Mouse (Mus musculus): ENCODE data around the gene Gpr161. TPM values are rescaled to one million over a fixed set of nuclear protein-coding genes. Genes with fewer than 3 reads are reported as not detected.

The Gpr161 gene
- polyA plus RNA-seq (2014; fragmentation: Illumina TruSeq; extraction: RNeasy Lipid Tissue Mini Kit (QIAGEN cat#74804)), result 7.2 TPM

DNA sequence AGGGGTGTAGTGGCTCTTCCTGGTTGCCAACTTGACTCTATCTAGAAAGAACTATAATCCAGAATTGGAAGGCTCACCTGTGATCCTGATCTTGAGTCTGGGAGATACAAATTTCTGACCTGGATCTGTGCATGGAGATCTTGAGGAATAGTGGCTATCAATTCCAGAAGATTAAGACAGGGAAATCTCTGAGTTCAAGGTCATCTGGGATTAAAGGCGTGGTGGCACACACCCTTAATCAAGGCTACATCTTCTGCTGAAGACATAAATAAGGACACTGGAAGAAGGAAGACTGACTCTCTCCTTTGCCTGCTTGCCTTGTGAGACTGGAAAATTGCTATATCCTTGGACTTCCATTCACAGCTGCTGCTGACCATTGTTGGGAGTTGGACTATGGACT is at the start of gene Gpr161:
Gene Gpr161, plus strand, starts transcription at position 301 of the 400 bp plus-strand sequence.

Other genes starting within 250 kb of the Gpr161 start
- gene Tbx19, start 135.0 kb upstream of the Gpr161 start, polyA plus RNA-seq (2014; fragmentation: Illumina TruSeq; extraction: RNeasy Lipid Tissue Mini Kit (QIAGEN cat#74804)), result not detected
- gene Sft2d2, start 101.4 kb upstream of the Gpr161 start, polyA plus RNA-seq (2014; fragmentation: Illumina TruSeq; extraction: RNeasy Lipid Tissue Mini Kit (QIAGEN cat#74804)), result 56.3 TPM
- 127 TPM for gene Tiprl, start 58.8 kb upstream of the Gpr161 start, polyA plus RNA-seq (2014; fragmentation: Illumina TruSeq; extraction: RNeasy Lipid Tissue Mini Kit (QIAGEN cat#74804))
- gene Dcaf6, start 164.7 kb downstream of the Gpr161 start, polyA plus RNA-seq (2014; fragmentation: Illumina TruSeq; extraction: RNeasy Lipid Tissue Mini Kit (QIAGEN cat#74804)), result 43.4 TPM
- gene Mpc2, start 164.8 kb downstream of the Gpr161 start, polyA plus RNA-seq (2014; fragmentation: Illumina TruSeq; extraction: RNeasy Lipid Tissue Mini Kit (QIAGEN cat#74804)), result 163 TPM
- not detected for gene Adcy10, start 189.4 kb downstream of the Gpr161 start, polyA plus RNA-seq (2014; fragmentation: Illumina TruSeq; extraction: RNeasy Lipid Tissue Mini Kit (QIAGEN cat#74804))